Comparison of ENCODE assay signal across 8 mouse cellular contexts in genomic region chr2:157279416-157279800, GRCm38 (mm10). TPM values are rescaled to one million over a fixed set of nuclear protein-coding genes. Genes with fewer than 3 reads are reported as not detected.
DNase-seq lines count a peak whose midpoint lies in the region; ATAC-seq and TF ChIP-seq lines count a peak whose summit lies in the region.

Gene Mroh8 (minus strand): TSS chr2:157279549.

- peak within 1 kb of the TSS; percentile 94 for H3K27ac ChIP-seq in liver, adult 2 months (replicated peaks; ENCODE audit: insufficient read depth, low read depth, low read length)
- H3K27ac ChIP-seq in hindbrain, embryonic 12.5 days: peak within 1 kb of the TSS; percentile 87
- peak within 1 kb of the TSS; percentile 89 for H3K27ac ChIP-seq in liver, embryonic 16.5 days (ENCODE audit: low read length)

- DNase-seq in liver, adult 2 months (ENCODE audit: extremely low read depth, low read depth, low spot score): peak; percentile 55
- DNase-seq in liver (no peak), Patski (ENCODE audit: low read depth, low spot score) (no peak)
- no peak for DNase-seq in natural killer cell, adult 2 months (ENCODE audit: low spot score in 2 of 2)
- DNase-seq in spleen, adult 12 weeks (ENCODE audit: low spot score): no peak

- no peaks in the 10 kb centered on the region for H3K9me3 ChIP-seq in hindbrain, embryonic 12.5 days (replicated peaks)
- no peaks in the 10 kb centered on the region for H3K9me3 ChIP-seq in liver, embryonic 16.5 days (replicated peaks; ENCODE audit: control insufficient read depth, low read length)

- 1% methylated on average over 32 of the region's 32 CpGs for WGBS in liver, adult 2 months
- WGBS in hindbrain, embryonic 12.5 days: under 1% methylated on average over 32 of the region's 32 CpGs
- 0% methylated on average over 32 of the region's 32 CpGs for WGBS in liver, embryonic 16.5 days (ENCODE audit: insufficient replicate concordance)

- peaks cover 8% of the 10 kb centered on the region; the same call in 1 of the 2 replicates for H3K36me3 ChIP-seq in liver, adult 2 months (ENCODE audit: control insufficient read depth, insufficient read depth, low read length)
- peaks cover 22% of the 10 kb centered on the region for H3K36me3 ChIP-seq in hindbrain, embryonic 12.5 days
- peaks cover 9% of the 10 kb centered on the region; the same call in 1 of the 2 replicates for H3K36me3 ChIP-seq in liver, embryonic 16.5 days (ENCODE audit: control insufficient read depth, insufficient read depth)

- peak; percentile 36 for ATAC-seq in Patski
- peak; percentile 33 for ATAC-seq in common myeloid progenitor, adult 5-6 weeks (replicated peaks; ENCODE audit: low read depth, poor library complexity, severe bottlenecking)
- ATAC-seq in hindbrain, embryonic 12.5 days (ENCODE audit: low FRiP score): peak; percentile 81
- peak; percentile 47 for ATAC-seq in liver, embryonic 16.5 days (ENCODE audit: low read depth)

- H3K4me1 ChIP-seq in liver, adult 2 months (ENCODE audit: control insufficient read depth, insufficient read depth, low read length): peaks cover 4% of the 10 kb centered on the region
- H3K4me1 ChIP-seq in hindbrain, embryonic 12.5 days: peaks cover 22% of the 10 kb centered on the region
- H3K4me1 ChIP-seq in liver, embryonic 16.5 days (ENCODE audit: control insufficient read depth, low read depth, low read length): peaks cover 15% of the 10 kb centered on the region

- in situ Hi-C loops in Patski (cut with MboI; ENCODE audit: low pct_unique_long_range_greater_than_20kb): no loop called here

- H3K79me2 ChIP-seq in liver, adult 2 months (ENCODE audit: control insufficient read depth, insufficient read depth, low read length): peaks cover 23% of the 10 kb centered on the region; the same call in 1 of the 2 replicates

- peak within 1 kb of the TSS; percentile 75 for H3K4me2 ChIP-seq in hindbrain, embryonic 12.5 days (replicated peaks)
- H3K4me2 ChIP-seq in liver, embryonic 16.5 days (ENCODE audit: low read depth, low read length): peak within 1 kb of the TSS; percentile 53

- TF ChIP-seq CTCF in liver, adult 2 months (IDR thresholded peaks at IDR 0.05; ENCODE audit: low read depth, low read length): no peak
- no peak for TF ChIP-seq CTCF in Patski (IDR thresholded peaks at IDR 0.05)

- CTCF ChIA-PET in Patski (lab: Charles Lee): interaction anchor here (1.0 kb wide), 1 partner anchor 62 kb away, joined by 3 read pairs; no protein-coding TSS in a partner anchor

- H3K27me3 ChIP-seq in liver, adult 2 months (ENCODE audit: control insufficient read depth, insufficient read depth, low read length): no peaks in the 10 kb centered on the region
- no peaks in the 10 kb centered on the region for H3K27me3 ChIP-seq in Patski
- H3K27me3 ChIP-seq in hindbrain, embryonic 12.5 days: no peaks in the 10 kb centered on the region
- no peaks in the 10 kb centered on the region for H3K27me3 ChIP-seq in liver, embryonic 16.5 days (ENCODE audit: control insufficient read depth, insufficient read depth, low read depth, low read length)

- TF ChIP-seq POLR2A in liver, adult 2 months (IDR thresholded peaks at IDR 0.05; ENCODE audit: extremely low read depth, insufficient read depth, low read length): no peak

- POLR2A ChIA-PET in Patski (lab: Charles Lee): interaction anchor here (1.0 to 1.6 kb wide), 2 partner anchors 16 to 75 kb away, joined by 3 to 4 read pairs; partner anchors contain the start of gene Rbl1

- peak within 1 kb of the TSS; percentile 99 for H3K9ac ChIP-seq in liver, adult 2 months (ENCODE audit: low read depth, low read length)
- H3K9ac ChIP-seq in hindbrain, embryonic 12.5 days: peak within 1 kb of the TSS; percentile 94
- peak within 1 kb of the TSS; percentile 92 for H3K9ac ChIP-seq in liver, embryonic 16.5 days (ENCODE audit: low read depth, low read length)

- peak within 1 kb of the TSS; percentile 92 for H3K4me3 ChIP-seq in liver, adult 2 months (ENCODE audit: insufficient read depth, low read depth, low read length)
- peak within 1 kb of the TSS; percentile 96 for H3K4me3 ChIP-seq in hindbrain, embryonic 12.5 days
- peak within 1 kb of the TSS; percentile 92 for H3K4me3 ChIP-seq in liver, embryonic 16.5 days (ENCODE audit: low read depth, low read length)

RNA-seq across cellular contexts. Expression of gene Mroh8, which starts in this region (rescaled TPM):
- under 0.01 TPM in 1 of 2 replicates, not detected in the other for total RNA-seq in liver, adult 2 months (2014; rRNA removed)
- polyA plus RNA-seq in liver, adult 2 months (2012; rRNA removed): 0.02 and 0.05 TPM in 2 replicates
- 0.40 TPM for polyA plus RNA-seq in Patski (2021)
- 0.05 and 1.4 TPM in 2 replicates for total RNA-seq in common myeloid progenitor, adult 5-6 weeks (2017)
- polyA plus RNA-seq in hindbrain, embryonic 12.5 days (2016; fragmentation: Nextera tagmentation; extraction: Ambion mirVana): 0.62 and 0.68 TPM in 2 replicates
- polyA plus RNA-seq in liver, embryonic 16.5 days (2015; fragmentation: Nextera tagmentation; extraction: Ambion mirVana): 0.21 and 0.25 TPM in 2 replicates

Comparison
In these comparisons a context has a peak if more than half of its experiments do, and no peak if none do; other contexts are left out.
1. Peak in DNase-seq, H3K4me3 ChIP-seq, H3K27ac ChIP-seq and H3K9ac ChIP-seq in liver, adult 2 months; RNA of the gene not detected or under 1 TPM.
2. Peak in ATAC-seq in Patski; RNA of the gene not detected or under 1 TPM.
3. Peak in ATAC-seq, H3K4me3 ChIP-seq, H3K27ac ChIP-seq, H3K9ac ChIP-seq and H3K4me2 ChIP-seq in hindbrain, embryonic 12.5 days; RNA of the gene not detected or under 1 TPM.
4. Peak in ATAC-seq, H3K4me3 ChIP-seq, H3K27ac ChIP-seq, H3K9ac ChIP-seq and H3K4me2 ChIP-seq in liver, embryonic 16.5 days; RNA of the gene not detected or under 1 TPM.